Mouse (Mus musculus) olfactory bulb, adult 2 months (tissue): ENCODE results near the gene Spocd1. TPM values are rescaled to one million over a fixed set of nuclear protein-coding genes. Genes with fewer than 3 reads are reported as not detected.

ENCODE experiments used
- H3K27ac ChIP-seq: fragments of 200-500 bp; 2 replicates; pipeline ENCODE4 v1.5.1; 2012; ENCODE audit warnings: low read depth, low read length; ENCODE audit not compliant: insufficient read depth
- H3K4me1 ChIP-seq: fragments of 200-500 bp; 2 replicates; pipeline ENCODE4 v1.6.1; 2012; ENCODE audit warnings: low read length; ENCODE audit not compliant: control insufficient read depth, insufficient read depth
- H3K4me3 ChIP-seq: fragments of 200-500 bp; 2 replicates; pipeline ENCODE4 v1.5.1; 2012; ENCODE audit warnings: mild to moderate bottlenecking, low read depth, low read length, moderate library complexity; ENCODE audit not compliant: insufficient read depth
- CTCF ChIP-seq: fragments of 200-500 bp; IDR thresholded peaks from 2 replicates; pipeline ENCODE4 v1.5.1; 2012; ENCODE audit warnings: low read depth, mild to moderate bottlenecking, low read length, moderate library complexity; ENCODE audit not compliant: insufficient read depth
- POLR2A ChIP-seq: fragments of 200-500 bp; IDR thresholded peaks from 2 replicates; pipeline ENCODE4 v1.6.1; 2012; ENCODE audit warnings: mild to moderate bottlenecking, low read depth, low read length, moderate library complexity; ENCODE audit not compliant: insufficient read depth
- WGBS: fragments of 180-500 bp; shearing (Covaris S2); methylation state at CpG from one replicate; pipeline ENCODE4 v1.1.7; 2018; 5-methylcytosine and 5-hydroxymethylcytosine counted together
- polyA plus RNA-seq: library from polyadenylated mRNA; stranded (reverse); fragments of >200 nt; gene quantifications from 2 replicates; pipeline ENCODE4 v1.2.4, GENCODE M21; 2012; ENCODE audit warnings: low replicate concordance; ENCODE audit not compliant: missing spikeins, insufficient read depth, insufficient read length

Gene Spocd1
- polyA plus RNA-seq, 1 experiment = not detected

DNA sequence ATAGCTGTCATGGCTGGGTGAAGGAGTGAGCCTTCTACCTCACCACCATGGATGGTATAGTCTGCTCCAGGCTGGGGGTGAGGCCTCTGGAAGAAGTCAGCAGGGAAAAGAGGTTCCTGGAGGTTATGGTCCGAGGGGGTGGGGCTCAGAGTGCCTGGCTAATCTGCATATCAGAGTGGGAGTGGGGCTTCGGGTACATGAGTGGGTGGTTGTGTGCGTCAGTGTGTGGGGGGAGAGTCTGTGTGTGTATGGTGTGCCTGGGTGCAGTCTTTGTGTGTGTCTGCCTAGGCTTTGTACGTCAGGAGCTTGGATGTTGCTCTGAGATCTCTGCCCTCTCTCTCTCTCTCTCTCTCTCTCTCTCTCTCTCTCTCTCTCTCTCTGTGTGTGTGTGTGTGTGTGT is 49.9 kb downstream of the Spocd1 start:
- Histone ChIP-seq H3K4me1 (peaks cover 46% of the 10 kb centered on the region), H3K4me3 (no peak overlapping the region), H3K27ac (peak overlapping the region; percentile 24; the same call in 1 of the 2 replicates)
- WGBS = 40% methylated on average over 4 of the region's 4 CpGs
- TF ChIP-seq POLR2A (no peak), CTCF (no peak)

DNA sequence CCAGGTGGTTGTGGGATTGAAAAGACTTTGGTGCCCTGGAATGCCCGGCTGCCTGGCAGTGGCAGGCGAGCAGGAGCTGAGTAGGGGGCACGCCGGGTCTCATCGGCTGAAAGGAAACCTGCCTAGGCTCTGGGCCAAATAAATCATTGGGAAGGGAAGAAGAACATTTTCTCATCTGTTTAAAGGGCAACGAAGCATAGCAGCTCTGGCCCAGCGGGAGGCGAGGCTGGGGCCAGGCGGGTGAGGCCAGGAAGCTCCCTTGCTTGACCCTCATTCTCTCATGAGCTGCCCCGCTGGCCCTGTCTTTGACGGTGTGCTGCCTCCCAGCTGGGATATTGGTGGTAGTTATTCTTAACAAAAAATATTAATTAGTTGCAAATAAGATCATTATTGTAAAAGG is 52.6 kb downstream of the Spocd1 start:
- TF ChIP-seq POLR2A = no peak
- 53% methylated on average over 11 of the region's 11 CpGs for WGBS
- no peak overlapping the region for H3K4me3 ChIP-seq
- H3K27ac ChIP-seq = no peak overlapping the region
- peaks cover 54% of the 10 kb centered on the region for H3K4me1 ChIP-seq

DNA sequence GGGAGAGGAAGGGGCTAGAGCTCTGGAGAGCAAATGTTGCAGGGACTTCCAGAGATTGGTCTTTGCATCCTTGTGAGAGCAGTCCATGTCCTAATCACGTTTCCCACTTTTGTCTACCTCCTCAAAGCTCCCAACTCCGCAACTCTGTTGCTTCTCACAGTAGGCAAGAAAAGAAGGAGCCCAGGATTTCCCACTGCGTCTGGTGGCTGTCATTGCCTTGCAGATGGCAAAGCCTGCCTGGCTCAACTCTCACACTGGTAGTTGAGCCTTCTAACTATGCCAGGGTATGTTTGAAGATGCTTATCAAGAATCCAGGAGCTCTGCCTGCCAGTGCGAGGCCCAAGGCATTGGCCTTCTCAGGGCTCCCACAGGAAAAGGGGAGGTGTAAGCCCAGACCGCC is 54.0 kb downstream of the Spocd1 start:
- TF ChIP-seq POLR2A = no peak
- 0 out of 2 replicates have a peak, but pooled peaks have one; percentile 10 for TF ChIP-seq CTCF
- peaks cover 56% of the 10 kb centered on the region for H3K4me1 ChIP-seq
- H3K27ac ChIP-seq = peak overlapping the region; percentile 79
- H3K4me3 ChIP-seq = peak overlapping the region; percentile 5; the same call in 1 of the 2 replicates
- 32% methylated on average over 5 of the region's 5 CpGs for WGBS

DNA sequence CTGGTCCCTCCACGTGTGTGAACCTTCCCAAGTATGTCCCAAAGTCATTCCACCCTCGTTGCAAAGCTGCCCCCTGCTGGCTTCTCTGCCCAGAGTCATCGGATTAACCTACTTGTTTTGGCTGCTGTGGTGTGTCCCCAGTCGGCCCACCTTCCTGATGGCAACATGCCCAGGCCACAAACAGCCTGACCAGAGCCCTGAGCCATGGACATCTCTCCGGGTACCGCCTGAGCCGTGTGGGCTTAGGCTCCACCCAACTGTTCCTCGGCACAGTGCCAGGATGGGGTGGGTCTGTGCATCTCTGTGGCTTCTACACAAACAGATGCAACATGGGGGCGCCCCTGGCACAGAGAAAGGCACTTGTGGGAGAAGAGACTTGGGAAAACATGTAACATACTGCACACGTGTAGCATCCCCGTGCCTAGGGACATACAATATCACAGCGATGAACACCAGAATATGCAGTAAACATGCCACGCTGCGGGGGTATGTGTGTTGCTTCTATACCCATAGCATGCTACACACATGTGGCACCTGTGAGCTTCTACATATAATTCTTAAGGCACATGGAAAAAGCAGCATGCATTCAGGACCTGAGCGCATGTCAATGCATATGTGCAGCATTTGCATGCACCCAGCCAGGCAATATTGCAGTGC is 54.8 kb downstream of the Spocd1 start:
- TF ChIP-seq POLR2A (no peak), CTCF (peak; percentile 83)
- H3K4me1 ChIP-seq = peaks cover 52% of the 10 kb centered on the region
- WGBS = 2% methylated on average over 15 of the region's 15 CpGs
- H3K4me3 ChIP-seq = peak overlapping the region; percentile 93
- H3K27ac ChIP-seq = peak overlapping the region; percentile 79

DNA sequence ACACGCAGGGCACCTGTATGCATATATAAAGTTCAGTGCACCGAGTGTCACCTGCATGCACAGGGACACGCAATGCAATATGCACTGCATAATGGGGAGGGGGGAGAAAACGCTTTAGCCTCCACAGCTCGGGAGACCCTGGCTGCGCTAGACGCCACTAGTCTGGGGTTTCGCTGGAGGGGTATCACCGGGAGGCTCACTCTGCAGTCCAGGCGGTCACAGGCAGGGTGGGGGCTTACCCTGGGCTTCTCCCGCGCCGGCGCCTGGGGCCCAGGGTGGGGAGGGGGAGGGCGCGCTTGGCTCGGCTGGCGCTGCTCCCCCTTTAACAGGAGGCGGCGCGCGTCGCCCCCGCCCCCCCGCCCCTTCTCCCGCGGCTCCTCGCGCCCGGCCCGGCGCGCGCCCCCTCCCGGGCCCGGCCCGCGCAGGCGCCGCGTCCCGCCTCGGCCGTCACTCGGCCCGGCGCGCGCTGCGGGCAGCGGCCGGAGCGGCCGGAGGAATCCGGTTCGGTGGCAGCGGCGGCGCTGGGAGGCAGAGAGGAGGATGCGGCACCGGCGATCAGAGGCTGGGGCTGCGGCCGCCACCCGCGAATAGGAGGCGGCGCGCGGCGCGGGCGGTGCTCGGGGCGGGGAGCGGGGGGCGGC is 55.5 kb downstream of the Spocd1 start, which contains the start of gene Adgrb2:
TSS of gene Adgrb2 (plus strand) at position 450 of the 641 bp plus-strand sequence.
- 2% methylated on average over 62 of the region's 77 CpGs for WGBS

DNA sequence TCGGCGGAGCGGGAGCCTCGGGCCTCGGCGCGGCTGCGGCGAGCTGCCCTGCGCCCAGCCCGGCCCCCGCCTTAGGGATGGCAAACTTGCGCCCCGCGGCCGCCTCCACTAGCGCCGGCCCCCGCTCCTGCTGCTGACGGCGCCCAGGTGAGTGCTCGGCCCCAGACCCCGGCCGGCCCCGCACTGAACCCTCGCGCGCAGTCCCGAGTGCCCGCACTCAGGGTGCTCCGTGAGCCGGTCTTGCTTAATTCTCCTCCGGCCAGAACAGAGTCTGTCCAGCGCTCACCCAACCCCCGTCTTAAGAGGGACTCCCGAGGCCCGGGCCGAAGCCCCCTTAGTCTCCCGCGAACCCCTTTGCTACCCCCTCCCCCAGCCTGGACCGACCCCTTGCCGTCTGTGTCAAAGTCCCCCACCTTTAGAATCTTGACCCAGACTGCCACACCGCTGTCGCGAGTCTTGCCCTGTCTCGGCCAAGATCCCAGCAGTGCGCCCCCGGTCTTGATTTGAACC is 56.2 kb downstream of the Spocd1 start:
- peaks cover 58% of the 10 kb centered on the region for H3K4me1 ChIP-seq
- H3K27ac ChIP-seq = peak overlapping the region; percentile 76
- 2% methylated on average over 48 of the region's 48 CpGs for whole genome bisulfite sequencing
- H3K4me3 ChIP-seq = peak overlapping the region; percentile 93
- TF ChIP-seq CTCF (no peak), POLR2A (no peak)

More for the DNA sequence above, 55.5 kb downstream of the Spocd1 start, which contains the start of gene Adgrb2:
- peak within 1 kb of the TSS; percentile 79 for H3K27ac ChIP-seq
- no peak for TF ChIP-seq CTCF
- 0 out of 2 replicates have a peak, but pooled peaks have one; percentile 37 for TF ChIP-seq POLR2A
- peak within 1 kb of the TSS; percentile 93 for H3K4me3 ChIP-seq
- peaks cover 54% of the 10 kb centered on the region for H3K4me1 ChIP-seq

DNA sequence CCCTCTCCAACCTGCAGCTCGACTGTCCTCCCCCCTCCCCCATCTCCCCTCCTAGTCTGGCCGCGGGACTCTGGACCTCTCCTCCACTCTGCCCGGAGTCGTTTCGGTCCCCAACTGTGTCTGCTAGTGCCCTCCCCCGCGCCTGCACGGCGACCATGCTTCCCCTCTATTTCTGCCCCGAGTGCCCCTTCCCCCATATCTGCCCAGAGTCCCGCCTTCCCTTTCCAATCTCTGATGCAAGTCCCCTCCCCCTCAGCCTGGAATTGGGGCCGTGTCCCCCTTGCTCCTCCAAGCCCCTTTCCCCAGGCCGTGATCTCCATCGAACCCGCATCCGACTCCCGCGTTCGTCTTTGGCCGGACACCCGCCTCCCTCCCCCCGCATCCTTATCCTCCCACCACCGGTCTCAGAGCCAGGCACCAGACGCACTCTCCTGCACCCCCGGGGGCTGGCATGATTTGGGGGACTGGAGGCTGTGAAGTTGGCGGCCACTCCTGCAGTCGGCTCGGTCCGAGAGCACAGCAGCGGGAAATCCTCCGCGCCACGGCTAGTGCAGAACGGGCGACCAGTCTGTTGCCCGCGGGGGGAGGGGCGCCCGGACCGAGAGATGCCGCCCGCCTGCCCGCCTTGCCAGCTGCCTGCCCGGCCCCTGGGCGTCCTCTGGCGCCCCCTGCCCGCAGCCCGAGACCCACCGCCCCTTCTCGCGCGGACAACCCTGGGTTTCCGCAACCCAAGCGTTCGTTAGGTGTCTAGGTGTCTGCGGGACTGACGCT is 56.8 kb downstream of the Spocd1 start:
- peaks cover 59% of the 10 kb centered on the region for H3K4me1 ChIP-seq
- peak overlapping the region; percentile 76 for H3K27ac ChIP-seq
- under 1% methylated on average over 58 of the region's 58 CpGs for WGBS
- TF ChIP-seq POLR2A (no peak), CTCF (peak; percentile 74; the same call in 1 of the 2 replicates)
- H3K4me3 ChIP-seq = peak overlapping the region; percentile 93

DNA sequence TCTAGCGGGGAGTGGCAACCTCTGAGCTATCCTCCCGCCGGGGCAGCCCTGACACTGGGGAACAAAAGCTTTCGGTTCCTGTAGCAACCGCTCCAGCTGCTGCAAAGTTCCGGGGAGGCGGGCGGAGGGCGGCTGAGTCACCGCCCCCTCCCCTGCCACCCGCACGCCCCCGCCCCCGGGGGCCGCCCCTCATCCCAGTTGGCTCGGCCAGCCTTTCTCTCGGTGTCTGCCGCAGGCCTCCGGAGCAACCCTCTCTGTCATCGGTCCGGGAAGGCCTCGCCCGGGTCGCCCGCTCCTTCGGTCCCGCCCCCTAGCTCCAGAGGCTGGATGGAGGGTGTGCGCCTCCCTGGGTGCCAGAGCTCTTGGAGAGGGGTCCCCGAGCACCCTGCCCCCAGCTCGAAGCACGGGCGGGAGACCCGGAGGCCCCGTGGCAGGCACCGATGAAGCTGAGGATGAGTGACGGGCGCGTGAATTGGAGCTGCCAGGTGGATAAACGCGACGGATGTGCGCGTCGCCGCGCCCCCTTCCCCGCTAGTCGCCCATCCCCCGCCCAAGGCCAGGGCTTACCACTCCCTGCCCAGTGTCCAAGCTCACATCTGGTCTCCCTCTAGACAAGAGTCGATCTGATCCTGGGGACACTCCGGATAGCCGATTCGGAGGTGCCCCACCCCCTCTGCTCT is 58.9 kb downstream of the Spocd1 start:
- Histone ChIP-seq H3K27ac (no peak overlapping the region), H3K4me1 (peaks cover 59% of the 10 kb centered on the region), H3K4me3 (peak overlapping the region; percentile 51)
- 6% methylated on average over 52 of the region's 53 CpGs for WGBS
- TF ChIP-seq CTCF = no peak
- TF ChIP-seq POLR2A = no peak
